Mouse (Mus musculus): ENCODE results near the gene Tnfsf12.

GRCm38 (mm10) chr11:69682209-69682839 is 13.3 kb downstream of the Tnfsf12 start:
- TF ChIP-seq POLR2A (IDR thresholded peaks at IDR 0.05; ENCODE audit: insufficient read length, low read depth) (no peak), USF1 (IDR thresholded peaks at IDR 0.05; ENCODE audit: low read depth) (no peak), SRF (IDR thresholded peaks at IDR 0.05; ENCODE audit: control insufficient read depth, insufficient read length, low read depth) (no peak), E2F4 (IDR thresholded peaks at IDR 0.05; ENCODE audit: insufficient read depth) (no peak), MYOG (IDR thresholded peaks at IDR 0.05; ENCODE audit: control insufficient read depth in 1 of 3, insufficient read depth in 1 of 3, insufficient read length in 2 of 3, low read depth in 2 of 3) (no peak), POLR2AphosphoS2 (IDR thresholded peaks at IDR 0.05; ENCODE audit: insufficient read length, low read depth) (no peak)
